Mouse (Mus musculus): ENCODE results near the gene Pla2g12b.

Pla2g12b gene

GRCm38 (mm10) chr10:59470451-59470850 is 67.0 kb downstream of the Pla2g12b start:
- DNase-seq, result no peak

Measured in kidney, postnatal 36 days (tissue).